Mouse (Mus musculus): ENCODE data around the gene 2010300C02Rik.

2010300C02Rik gene

DNA sequence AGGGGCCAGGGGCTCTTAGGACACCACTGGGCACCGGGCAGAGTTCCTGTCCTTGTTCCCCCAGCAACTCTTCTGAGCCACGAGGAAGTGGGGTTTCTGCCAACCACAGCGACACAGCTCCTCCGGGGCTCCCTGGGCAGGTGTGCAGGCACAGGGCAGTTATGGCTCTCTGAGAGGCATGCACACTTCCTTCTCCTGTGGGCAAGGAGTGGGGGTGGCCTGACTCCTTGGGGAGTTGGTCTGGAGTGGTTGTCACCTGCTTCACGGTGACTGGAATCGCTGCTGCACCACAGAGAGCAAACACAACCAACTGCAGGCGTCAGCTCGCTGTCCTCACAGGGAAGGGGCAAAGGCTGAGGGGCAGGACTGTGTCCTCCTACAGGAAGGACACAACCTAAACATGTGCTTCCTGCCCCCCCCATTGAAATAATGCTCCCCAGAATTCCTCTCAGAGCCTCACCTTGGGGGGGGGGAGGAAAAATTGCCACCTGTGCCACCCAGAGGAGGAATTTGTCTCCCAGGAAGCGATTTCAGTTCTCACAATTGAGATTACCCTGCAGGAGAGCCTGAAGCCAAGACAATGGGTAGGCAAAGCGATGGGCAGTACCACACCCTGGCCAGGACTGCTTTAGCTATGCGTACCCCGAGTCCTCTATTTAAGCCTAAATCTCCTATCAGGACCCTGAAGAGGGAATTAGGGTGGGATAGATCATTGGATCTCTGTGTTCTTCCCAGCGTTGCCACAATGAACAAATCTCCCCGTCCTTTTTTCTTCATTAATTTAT lies 54.2 kb downstream of the 2010300C02Rik start:
- no peak for DNase-seq

DNA sequence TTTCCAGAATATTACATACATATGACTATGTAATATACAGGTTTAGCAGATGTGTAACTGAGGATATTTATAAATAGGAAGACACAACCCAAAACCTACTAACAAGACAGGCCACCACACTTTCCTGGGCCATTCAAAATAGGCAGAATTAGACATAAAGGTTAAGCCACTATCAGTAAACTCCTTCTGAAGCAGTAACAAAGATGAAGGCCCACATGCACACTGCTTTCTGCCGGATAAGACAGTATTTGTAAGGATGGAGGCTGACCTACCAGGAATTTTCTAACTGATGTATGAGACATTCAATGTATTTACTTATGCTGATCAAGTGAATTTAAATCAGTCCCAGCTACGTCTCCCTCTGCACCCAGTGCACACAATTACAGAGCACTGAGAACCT lies 55.4 kb downstream of the 2010300C02Rik start:
- DNase-seq: no peak

DNA sequence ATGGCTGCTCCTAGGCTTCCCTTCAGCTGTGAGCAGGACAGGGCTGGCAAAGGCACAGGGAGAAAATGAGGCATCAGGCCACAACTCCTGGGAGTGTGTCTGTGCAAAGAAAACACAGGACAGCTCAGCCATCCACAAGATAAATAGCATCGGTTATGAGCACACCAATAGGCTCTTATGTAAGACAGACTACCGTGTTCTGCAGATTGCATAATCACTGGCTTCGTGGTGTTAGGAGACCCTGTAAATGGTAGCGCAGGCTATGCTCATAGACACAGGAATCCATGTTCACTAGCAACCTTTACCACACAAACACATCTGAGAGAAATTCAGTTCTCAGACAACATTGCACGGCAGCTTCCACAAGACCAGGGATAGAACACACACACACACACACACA lies 56.3 kb downstream of the 2010300C02Rik start:
- no peak for DNase-seq

DNA sequence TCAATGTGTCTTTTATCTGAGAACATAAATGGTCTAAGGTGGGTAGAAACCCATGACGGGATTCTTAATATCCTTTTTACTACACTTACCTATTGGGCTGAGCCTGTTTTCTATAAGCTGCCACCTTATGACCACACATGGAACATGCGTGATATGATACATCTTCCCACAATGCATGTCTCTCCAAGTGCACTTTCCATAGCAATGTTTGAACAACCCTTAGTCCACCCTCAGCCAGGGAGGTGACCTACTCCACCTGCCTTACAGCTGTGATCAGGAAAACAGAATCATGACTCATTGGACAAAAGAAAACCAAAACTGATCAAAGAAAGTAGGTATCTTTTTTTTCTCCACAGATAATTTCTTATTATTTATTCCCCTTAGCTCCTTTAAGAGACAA lies 63.9 kb downstream of the 2010300C02Rik start:
- DNase-seq: no peak

DNA sequence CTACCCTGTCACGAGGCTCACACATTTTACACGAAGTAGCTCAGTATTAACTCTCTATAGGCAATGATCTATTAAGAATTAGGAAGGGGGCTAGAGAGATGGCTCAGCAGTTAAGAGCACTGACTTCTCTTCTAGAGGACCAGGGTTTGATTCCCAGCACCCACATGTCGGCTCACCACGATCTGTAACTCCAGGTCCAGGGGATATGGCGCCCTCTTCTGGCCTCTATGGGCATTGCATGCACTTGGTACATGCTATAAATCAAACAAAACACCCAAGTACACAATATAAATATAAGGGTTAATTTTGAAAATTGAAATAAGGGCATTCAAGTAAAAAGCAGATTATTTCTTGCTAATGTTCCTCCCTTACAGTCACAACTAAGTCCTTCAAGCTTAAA lies 65.9 kb downstream of the 2010300C02Rik start:
- no peak for DNase-seq

DNA sequence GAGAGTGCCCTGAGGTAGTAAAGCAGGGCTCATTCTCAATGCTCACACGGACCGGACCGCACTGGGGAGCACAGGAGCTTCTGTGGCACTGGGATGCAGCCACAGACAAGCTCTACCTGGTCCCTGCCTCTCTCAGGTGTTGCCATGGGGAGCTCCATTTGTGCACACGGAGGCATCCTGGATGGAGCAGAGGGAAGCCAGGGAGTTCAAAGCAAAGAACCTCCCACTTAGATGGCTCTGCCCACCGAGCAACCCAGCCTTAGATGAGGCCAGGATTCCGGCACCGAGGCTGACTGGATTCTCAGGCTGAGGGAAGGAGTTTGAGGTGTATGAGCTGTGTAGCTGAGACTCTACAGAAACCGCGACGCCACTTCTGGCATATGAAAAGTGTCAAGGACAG lies 72.8 kb downstream of the 2010300C02Rik start:
- DNase-seq: no peak

DNA sequence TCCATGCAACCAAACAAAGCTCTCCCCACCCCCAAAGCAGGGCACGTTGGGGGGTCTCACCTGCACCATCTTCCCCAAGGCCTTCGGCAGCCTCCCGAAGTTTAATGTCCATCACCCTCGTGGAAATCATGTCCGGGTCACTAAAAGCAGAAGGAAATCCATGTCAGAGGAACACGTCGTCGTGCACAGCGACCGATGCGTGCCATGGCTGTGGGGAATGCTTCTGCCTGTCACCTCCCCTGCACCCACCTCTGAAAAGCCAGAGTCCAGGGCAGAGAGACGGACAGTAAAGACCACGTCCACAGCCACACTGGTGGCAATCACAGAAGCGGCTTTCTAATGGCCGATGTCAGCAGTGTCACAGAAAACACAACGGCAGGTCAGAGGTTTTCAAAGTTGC lies 75.4 kb downstream of the 2010300C02Rik start:
- DNase-seq: no peak

DNA sequence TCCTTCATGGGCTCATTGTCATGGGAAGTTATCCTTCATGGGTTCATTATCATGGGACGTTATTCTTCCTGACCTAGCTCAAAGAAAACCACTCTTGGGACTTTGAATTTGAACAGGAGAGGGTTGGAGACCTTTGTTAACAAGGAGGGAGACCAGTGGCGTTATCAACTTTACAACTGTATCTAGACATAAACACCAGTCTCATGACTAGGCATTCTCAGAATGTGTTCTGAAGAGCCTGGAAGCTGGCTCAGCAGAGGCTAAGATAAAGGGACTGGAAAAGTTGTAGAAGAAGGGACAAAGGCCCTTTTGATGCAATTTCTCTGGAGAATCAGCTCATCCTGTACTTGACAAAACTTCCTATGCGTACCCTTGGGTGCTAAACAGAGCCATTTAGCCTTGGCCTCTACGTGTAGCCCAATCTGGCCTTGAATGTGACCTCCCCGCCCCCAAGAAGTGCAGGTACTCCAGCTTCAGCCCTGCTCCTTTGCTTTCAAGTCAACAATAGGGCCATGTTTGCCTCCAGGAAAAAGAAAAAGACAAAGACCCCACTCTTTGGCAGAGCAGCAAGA lies 76.0 kb downstream of the 2010300C02Rik start:
- no peak for DNase-seq

DNA sequence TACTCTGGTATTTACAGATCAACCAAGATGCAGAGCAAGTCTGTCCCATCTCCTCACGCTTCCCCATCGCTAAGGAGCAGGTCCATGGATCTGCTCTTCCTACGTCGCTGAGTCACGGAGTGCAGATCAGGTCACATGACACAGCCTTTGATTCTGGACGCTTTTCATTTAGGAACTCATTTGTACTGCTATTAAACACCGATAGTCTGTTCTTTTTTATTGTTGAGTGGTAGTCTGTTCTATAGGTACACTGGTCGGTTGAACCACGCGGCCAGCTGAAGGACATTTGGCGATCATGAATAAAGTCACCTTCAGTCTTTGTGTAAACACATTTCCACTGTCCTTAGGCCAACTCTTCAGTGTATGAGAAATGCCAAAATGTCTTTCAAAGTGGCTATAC lies 78.5 kb downstream of the 2010300C02Rik start:
- no peak for DNase-seq

DNA sequence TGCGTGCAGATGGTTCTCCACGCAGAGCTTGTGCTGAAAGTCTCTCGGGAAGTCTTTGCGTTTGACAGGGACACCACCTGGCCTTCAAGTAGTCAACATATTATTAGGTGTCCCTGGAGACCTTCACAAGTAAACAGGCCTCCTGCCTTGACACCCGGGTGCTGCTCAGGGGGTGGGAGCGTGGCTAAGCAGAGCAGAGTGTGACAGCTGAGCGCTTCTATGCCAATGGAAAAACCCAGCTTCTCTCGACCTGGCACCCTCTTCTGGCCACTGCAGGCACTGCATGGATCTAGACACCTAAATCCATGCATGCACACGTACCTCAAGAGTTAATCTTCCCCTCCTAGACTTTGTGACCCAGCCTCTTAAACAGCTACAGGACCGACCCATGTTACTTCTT lies 80.8 kb downstream of the 2010300C02Rik start:
- DNase-seq: peak; percentile 86

DNA sequence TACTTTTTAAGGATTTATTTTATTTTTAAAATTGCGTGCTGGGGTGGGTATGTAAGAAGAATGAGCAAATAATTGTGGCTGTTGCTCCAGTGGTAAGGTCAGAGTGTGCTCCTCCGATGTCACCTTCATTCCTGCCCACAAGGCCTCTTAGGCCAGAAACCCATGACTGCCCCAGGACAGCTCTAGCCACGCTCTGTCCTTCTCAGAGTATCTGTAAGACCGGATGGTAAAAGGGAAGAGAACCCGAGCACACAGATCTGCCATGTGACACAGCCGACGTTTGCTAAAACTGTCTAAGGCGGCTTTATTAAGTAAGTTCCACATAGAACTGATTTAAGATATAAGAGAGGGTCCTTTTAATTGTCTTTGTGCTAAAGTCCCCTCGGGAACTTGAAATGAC lies 81.3 kb downstream of the 2010300C02Rik start:
- no peak for DNase-seq

DNA sequence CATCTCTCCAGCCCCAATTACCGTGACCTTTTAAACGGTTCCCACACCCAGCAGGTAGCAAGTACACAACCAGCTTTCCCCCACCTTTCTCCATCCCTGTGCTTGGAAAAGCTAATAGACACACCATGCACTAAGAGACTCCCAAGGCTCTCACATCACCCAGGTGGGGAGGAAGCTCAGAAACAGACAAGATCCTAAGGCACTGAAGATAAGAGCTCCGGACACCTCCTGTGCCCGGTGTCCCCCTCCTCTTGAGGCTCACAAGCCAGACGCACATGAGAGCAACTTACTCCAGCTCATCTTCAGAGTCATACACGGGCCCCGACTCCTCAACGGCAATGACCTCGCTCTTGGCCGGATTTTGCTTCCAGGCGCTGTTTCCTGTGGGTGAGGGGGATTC lies 82.3 kb downstream of the 2010300C02Rik start:
- DNase-seq: no peak

DNA sequence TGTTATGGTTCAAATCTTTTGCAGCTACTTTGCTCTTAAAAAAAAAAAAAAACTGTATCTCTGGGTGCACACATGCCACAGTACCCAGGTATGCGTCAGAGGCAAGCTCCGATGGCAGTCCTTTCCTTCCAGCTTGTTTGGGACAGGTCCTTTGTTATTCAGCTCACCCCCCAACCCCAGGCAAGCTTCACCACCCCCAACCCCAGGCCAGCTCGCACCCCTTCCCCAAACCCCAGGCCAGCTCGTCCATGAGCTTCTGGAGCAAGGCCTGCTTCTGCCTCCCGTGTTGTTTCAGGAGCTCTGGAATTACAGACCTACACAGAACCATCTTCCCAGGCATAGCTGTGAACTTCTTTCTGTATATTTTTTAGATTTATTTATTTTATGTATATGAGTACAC lies 83.1 kb downstream of the 2010300C02Rik start:
- no peak for DNase-seq

DNA sequence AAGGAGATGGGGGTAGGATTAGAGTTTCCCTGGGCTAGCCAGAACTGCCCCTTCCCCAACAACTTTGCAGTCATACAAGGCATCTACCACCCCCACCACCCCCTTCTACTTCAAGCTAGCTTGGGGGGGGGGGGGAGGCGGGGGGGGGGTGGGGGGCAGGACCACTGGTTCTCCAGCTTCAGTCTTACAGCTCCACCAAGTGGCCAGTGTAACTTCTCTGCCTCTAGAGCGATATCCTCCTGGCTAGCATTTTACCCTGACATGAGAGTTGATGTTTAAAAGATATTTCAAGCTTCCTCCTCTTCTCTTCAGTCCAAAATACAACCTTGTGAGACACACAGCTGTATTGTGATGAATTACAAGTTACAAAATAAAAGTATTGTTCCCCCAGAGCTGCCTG lies 83.7 kb downstream of the 2010300C02Rik start:
- no peak for DNase-seq

DNA sequence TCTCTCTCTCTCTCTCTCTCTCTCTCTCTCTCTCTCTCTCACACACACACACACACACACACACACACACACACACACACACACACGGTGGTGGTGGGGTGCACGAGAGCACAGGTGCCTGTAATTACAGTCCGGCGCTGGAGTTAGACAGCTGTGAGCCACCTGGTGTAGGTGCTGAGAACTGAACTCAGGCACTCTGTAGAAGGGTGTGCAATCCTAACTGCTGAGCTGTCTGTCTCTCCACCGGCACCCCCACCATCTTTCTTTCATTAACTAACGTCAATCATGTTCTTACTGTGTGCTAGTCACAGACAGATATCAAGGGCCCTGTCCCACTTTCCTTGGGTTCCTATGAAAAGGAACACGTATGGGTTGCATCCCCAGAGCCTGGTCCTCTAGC lies 84.2 kb downstream of the 2010300C02Rik start:
- no peak for DNase-seq

DNA sequence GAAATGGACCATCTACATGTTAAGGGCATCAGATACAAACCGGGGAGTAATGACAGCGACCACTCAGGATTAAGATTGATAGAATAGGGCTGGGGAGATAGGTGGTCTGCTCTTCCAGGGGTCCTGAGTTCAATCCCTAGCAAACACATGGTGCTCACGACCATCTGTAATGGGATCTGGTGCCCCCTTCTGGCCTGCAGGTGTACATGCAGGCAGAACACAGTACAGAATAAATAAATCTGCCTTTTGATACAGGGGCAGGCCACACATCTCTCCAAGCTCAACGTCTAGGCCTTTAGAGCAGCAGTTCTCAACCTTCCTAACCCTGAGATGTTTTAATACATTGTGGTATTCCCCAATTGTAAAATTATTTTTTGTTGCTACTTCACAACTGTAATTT lies 85.2 kb downstream of the 2010300C02Rik start:
- peak; percentile 48 for DNase-seq

DNA sequence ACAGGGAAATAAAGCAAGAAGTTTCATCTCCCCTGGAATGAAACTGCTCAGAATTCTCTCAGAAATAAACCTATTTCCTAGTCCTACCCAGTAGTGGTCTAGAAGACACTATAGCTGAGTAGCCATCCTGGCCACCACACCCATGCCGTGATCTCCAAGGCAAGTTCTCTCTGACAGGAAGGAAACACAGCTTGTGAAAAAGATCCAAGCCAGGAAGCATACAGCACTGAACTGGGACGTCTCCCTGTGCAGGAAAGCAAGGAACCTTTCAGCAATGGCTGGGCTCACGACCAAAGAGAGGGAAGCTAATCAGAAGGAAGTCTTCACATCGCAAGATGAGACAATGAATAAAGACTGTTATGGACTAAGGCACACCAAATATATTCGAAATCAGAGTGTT lies 86.4 kb downstream of the 2010300C02Rik start:
- no peak for DNase-seq

DNA sequence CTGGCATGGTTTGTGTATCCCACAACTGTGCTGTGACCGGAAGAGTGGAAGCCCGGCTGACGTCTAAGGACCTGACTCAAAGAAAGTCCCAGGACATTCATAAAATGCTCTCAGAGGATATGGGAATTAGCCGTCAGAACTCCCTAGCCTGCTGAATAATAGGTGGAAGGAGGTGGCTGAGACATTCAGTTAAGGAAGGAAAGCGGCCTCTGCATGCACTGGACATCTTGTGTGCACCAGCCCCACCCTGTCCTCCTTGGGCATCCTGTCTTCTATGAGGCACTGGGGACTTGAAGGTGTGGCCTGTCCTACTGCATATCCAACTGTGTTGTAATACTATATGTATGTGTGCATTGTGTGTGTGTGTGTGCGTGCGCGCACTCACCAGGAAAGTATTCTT lies 87.5 kb downstream of the 2010300C02Rik start:
- DNase-seq: no peak

DNA sequence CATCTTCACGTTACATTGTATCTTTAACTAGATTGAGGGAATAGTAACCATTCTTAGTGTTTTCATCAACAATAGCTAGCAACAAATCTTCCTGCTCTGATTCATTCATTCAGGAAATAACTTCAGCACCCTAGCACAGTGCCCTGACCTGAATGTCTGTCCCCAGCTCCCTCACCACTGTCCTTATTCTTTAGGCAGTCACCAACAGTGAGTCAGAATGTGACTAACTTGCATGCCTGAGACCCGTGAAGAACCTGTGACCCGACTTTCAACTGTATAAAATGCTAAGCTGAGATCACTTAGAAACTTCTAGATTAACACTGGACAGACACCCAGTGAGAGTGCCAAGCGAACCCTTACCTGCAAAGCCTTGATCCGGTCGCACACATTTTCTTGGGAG lies 88.4 kb downstream of the 2010300C02Rik start:
- DNase-seq: no peak

DNA sequence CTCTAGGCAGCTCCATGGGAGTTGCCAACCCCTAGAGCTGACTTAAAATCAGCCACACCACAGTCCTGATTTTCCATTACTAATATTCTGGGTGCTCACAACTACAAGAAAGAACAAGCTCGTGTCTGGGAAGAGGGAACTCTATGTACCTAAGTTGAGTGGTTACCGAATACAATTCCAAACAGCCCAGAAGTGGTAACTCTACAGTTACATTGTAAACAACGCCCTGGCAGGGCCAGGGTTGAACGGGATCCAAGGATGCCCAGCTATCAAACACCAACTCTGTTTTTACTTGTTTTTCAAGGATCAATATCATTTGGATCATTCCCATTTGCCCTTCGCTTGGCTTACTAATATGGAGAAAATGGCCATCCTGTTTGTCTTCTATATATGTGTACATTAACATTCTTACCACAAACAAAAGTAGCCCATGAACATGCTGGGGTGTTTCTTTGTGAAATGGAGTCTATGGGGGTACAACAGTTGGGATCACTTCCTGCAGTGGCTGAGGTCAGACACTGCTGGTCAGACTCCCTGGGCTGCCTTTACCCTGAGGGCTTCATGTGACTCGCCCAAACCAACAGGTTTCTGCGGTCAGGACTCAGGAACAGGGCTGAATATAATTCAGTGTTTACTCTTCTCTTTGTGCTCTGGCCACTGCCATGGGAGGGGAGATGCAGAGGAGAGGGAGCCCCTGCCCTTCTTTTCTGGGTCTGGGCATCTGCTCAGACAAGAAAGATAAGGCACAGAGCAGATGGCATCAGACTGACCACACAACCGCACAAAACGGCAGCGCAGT lies 89.3 kb downstream of the 2010300C02Rik start:
- no peak for DNase-seq

DNA sequence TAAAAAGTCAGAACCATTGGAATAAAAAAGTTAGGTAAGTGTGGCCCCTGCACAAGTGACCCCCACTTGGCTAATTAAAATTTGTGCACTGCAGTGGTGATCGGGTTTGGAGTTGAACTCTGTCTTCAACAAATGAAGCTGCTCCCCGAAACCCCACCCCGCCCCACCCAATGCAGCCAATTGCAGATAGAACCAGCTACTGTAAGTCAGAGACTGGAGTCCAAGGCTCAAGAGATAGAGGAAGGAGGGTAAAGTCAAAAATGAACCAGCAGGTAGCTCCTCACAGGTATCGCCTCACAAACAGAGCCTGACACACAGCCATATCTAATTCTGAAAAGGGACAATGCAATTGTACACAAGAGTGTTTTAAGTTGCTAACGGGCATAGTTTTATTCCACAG lies 90.0 kb downstream of the 2010300C02Rik start:
- no peak for DNase-seq

DNA sequence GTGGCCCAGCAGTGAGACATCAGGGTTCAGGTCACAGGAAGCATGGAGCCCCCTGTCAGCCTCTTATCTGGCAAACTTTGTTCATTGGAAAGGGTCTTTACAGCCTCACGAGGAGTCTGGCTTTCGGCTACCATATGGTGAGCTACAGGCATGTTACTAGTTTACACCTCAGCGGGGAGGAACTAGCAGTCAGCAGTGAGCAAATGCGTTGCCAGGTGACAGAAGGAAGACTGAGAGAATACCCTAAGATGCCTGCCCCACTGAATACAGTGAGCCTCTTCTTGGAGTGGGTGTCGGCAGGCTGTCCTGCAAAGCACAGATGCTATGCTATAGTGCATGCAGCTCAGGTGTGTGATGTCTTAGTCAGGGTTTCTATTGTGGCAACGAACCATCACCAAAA lies 91.1 kb downstream of the 2010300C02Rik start:
- peak; percentile 60 for DNase-seq

DNA sequence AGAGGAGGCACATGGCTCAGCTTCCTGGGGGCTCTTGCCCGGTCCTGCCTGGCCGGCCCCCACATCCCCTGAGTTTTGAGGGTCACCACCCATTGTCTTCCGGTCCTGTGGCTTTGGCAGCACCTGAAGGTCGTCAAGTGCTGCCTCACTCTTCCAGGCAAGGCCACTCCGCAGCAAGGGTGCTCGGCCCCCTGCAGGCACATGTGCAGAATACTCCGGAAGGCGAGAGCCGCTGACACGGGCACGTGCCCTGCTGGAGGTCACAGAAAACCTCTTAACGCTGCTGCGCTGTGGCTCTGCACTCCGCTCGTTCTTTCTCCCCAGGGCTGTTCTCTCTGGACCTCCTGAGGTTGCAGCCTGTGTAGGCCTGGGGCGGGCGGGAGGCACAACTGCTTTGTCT lies 95.7 kb downstream of the 2010300C02Rik start:
- DNase-seq: no peak

DNA sequence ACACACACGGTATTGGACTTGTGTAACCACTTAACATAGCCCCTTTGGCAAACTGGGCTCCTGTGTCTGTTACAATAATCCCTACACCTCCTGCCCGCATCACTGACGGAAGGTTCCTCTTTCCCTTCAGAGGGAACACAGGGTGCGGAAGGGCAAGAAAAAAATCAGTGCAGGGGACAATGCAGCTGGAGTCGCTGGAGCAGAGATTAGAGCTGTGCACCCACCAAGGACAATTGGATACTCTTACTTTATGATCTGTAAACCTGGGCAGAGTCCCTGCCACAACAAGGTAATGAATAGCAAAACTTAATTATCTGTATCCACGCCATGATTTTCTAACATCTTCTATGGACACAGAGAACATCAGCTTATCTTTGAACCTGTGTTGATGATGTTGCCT lies 97.8 kb downstream of the 2010300C02Rik start:
- no peak for DNase-seq
